Mouse (Mus musculus) erythroid progenitor cell, adult 5-6 weeks (primary cell): Measurements from ENCODE around the gene Ak4. TPM values are rescaled to one million over a fixed set of nuclear protein-coding genes. Genes with fewer than 3 reads are reported as not detected.

Experiments
- ATAC-seq: replicated peaks from 2 replicates; pipeline ENCODE4 v1.8.0; 2016; ENCODE audit warnings: moderate number of reproducible peaks, mild to moderate bottlenecking, moderate TSS enrichment, inconsistent platforms; ENCODE audit not compliant: poor library complexity, low FRiP score, severe bottlenecking
- total RNA-seq, 2 experiments: library from RNA; stranded (forward) in 1 of 2; stranded (reverse) in 1 of 2; fragments of 150-400 nt in 1 of 2; fragments of 186-747, 209-891 nt in 1 of 2; gene quantifications; 2 replicates each; pipeline versions ENCODE4 v1.2.3 to v1.2.4; 2015 to 2017; ENCODE audit warnings: low replicate concordance in 2 of 2

The Ak4 gene
- total RNA-seq, 2 experiments from 2014 or later = 0.42 TPM; not detected in 1

DNA sequence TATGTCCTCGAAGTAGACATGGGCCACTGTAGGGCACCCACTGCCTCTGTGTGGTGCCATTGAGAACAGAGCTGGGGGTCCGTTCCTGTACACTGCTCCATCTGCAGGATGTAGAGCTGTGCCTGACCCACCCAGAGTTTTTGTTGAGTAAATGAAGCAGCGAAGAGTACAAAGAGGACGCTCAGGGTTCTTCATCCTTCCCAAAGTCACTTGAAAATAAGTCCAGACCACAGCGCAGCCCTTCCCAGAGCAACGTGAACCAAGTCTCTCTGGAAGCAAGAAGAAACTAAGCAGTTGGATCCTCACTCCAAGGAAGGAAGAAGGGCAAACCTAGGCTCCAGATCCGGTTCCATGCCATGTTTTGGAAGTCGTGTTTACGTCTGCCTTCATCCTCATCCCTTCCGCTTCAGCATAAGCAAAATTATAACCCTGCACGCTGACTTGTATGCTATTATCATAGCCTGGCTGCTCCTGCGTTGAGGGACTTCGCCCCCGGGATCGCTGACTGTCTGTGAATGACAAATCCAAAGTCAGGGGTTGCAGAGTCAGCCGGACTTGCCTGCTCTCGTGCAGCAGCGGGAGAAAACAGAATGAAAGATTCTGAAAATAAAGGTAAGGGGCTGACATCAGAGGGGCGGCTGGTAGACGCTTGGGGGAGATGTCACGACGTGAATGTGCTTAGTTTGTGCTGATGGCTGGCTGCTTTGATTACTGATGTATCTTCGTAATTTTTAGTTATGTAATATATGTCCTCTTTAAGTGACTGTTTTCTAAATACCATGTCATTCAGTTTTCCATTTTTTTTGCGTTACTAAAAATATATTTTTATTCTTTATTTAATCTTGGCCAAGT is 88.7 kb downstream of the Ak4 start:
- peak; percentile 37; the same call in 1 of the 2 replicates for ATAC-seq

DNA sequence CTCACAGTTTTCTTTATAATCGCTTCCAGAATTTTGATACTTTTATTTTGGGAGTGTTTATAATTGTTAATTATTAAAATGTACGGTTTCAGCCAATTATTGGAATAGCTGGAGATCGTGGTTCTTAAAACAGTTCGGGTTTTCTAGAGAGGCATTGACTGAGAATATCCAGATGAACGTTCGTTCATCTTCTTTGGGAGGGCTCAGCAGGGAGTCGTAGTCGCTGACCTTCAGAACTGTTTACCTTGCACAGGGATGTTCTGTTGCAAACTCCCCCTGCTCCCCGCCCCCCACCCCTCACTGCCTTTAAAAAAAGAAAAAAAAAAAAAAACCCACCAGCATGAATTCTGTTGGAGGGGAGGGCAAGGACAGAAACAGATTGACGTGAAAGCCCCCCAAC is 89.4 kb downstream of the Ak4 start:
- ATAC-seq = no peak

DNA sequence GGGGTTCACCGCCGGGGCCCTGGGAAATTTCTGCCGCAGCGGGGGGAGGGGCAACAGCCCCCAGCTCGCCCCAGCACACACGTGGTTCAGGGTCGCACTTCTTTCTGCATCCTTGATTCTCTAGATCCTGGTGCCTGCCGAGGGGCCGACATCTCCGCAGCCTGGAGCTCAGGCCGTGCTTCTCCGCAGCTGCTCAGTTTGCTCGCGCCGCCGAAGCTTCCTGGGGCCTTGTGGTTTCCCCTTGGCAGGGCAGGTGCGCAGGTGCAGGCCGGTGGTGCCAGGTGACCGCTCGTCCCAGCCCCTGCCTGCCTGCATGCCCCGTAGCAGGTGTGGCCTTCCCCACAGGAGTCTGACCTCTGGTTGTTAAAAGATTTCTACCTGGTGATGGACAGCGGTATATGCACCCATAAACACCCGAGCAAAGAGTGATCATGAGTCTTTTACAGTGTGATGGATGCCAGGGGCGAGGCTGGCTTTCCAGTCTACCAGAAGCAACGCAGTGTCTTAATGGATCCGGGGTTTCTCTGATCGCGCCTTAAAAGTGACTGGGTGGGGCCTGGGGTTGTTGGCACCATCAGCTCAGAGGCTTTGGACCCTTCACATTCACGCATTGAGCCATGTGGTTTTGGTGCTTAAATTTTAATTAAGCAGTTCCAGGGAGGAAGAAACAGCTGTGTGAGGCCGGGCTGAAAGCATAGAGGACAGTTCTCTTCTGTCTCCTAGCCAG is 89.9 kb downstream of the Ak4 start:
- peak; percentile 54 for ATAC-seq

DNA sequence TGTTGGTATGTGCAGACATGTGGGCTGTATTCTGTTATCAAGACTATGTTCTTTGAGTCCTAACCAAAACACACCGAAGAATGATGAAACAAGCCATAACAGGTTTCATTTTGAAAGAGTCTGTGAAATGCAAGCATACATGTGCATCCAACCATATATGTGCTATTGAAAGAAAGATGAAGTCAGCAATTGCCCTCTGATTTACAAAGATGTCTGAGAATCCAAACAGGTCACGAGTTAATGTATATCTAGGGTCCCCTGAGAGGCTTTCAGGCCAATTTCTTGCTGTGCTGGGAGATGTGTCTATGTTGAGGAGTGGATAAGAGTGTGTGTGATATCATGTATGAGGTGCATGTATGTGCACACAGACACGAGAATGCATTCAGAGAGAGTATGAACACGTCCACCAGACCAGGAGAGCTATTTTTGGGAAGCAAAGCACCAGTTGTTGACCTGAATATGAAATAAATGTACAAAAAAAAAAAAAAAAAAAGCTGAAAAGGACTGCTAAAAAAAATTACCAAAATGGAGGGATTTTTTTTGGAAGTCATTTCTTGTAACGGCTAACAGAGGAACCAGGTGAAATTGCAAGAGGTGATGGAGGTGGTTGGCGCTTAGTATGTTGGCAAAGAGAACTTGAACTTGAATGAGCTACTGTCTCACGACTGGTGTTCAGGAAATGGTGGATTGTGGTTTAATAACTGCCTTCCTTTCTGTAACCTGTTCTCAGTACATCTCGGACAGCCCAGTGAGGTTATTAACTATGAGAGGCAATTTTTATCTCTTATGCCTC is 91.2 kb downstream of the Ak4 start:
- peak; percentile 47 for ATAC-seq

DNA sequence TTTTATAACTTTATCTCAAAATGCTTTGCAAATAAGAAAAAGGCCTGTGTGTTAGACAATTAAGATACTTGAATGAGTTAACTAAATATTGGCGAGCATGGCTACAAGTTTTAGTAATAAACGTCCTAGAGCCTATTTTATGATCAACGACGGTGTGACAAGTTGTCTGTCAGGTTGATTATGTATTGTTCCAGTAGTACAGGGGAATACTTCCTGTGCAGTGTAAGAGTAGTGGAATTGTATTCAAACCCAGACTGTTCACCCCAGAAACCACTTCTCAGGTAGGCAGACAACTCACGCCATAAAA is 91.8 kb downstream of the Ak4 start:
- peak; percentile 12; the same call in 1 of the 2 replicates for ATAC-seq

DNA sequence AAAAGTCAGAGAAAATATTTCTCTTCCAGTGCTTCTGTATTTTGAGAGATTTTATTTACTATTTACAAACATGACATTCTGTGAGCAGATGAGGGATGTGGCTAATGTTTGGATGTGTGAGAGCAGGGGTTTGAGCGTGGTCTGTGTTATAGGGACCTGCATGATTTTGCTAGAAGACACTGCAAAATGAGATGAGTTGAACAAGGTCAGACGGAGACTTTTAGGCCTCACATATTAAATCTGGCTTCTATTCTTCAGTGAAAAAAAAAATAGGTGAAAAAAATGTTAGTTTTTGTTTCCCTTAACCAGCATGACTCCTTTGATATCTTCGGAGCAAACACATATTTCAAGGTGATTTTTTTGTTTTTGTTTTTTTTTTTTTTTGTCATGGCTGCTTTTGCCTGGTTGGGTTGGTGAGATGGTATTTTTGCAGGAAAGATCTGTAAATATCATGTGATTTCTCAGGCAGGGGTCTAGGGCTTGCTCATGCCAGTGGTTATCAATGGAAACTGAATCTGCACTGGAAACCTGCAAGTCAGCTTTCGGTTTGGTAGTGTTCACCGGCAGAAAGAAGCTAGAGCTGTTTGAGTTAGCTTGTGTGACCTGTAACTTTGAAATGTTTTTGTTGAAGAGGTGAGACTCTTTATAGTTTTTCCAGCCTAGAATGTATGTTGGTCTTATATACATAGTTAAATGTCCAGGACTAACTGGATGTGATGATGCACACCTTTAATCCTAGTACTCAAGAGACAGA is 92.9 kb downstream of the Ak4 start:
- ATAC-seq = 0 out of 2 replicates have a peak, but pooled peaks have one; percentile 35

DNA sequence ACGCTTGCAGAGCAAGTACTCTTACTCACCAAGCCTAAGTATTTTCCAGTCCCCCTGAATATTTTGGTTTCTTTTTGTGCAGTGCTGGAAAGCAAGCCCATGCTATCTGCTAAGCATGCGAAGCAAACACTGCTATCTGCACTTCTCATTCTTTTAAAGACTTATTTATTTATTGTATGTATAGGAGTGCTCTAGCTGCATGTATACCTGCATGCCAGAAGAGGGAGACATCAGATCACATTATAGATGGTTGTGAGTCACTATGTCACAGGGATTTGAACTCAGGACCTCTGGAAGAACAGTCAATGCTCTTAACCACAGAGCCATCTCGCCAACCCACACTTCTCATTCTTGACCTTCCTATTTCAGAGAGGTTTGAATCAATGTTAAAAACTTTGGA is 94.2 kb downstream of the Ak4 start:
- no peak for ATAC-seq

DNA sequence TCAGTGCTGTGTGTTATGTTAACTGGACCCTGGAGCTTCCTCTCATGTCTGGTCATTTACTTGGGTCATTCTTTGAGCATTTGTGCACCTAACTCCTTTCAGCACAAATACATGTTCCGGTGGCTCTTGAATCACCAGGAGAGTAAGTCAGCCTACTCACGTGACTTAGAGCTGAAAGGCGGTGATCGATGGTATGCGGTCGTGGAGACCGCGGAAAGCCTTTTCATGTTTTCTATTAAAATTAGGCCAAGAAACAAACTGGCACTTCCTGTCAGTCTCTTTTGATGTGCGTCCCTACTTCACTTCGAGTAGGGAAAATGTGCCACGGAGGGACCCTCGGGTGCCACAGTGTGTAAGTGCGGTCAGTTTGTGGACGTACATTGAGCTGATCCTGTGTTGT is 96.8 kb downstream of the Ak4 start:
- ATAC-seq = no peak

Other genes starting within 250 kb of the Ak4 start
- gene Jak1, start 154.0 kb upstream of the Ak4 start, total RNA-seq (2015; ENCODE audit: low replicate concordance) = 70.0 and 82.9 TPM in 2 replicates
- 78.2 and 87.5 TPM in 2 replicates for gene Jak1, start 154.0 kb upstream of the Ak4 start, total RNA-seq (2017; ENCODE audit: low replicate concordance)
- 2.9 and 3.4 TPM in 2 replicates for gene Dnajc6, start 77.4 kb downstream of the Ak4 start, total RNA-seq (2015; ENCODE audit: low replicate concordance)
- 1.3 and 11.2 TPM in 2 replicates for gene Dnajc6, start 77.4 kb downstream of the Ak4 start, total RNA-seq (2017; ENCODE audit: low replicate concordance)
- 39.0 and 44.3 TPM in 2 replicates for gene Leprot, start 228.4 kb downstream of the Ak4 start, total RNA-seq (2015; ENCODE audit: low replicate concordance)
- gene Leprot, start 228.4 kb downstream of the Ak4 start, total RNA-seq (2017; ENCODE audit: low replicate concordance) = 44.6 and 63.9 TPM in 2 replicates